Mouse (Mus musculus): ENCODE measurements around the gene Zfp526. TPM values are rescaled to one million over a fixed set of nuclear protein-coding genes. Genes with fewer than 3 reads are reported as not detected.
"Not testable (repeated sequence)": the region's sequence is repeated elsewhere in the genome, so short reads cannot be mapped to it uniquely, and the experiment has no call there.

The Zfp526 gene
- polyA plus RNA-seq, 1 experiment: not detected

GRCm38 (mm10) chr7:25251071-25251791, 30.0 kb downstream of the Zfp526 start:
- TF ChIP-seq POLR2A (IDR thresholded peaks at IDR 0.05; ENCODE audit: insufficient read depth, low read depth, low read length): no peak
- no peak for TF ChIP-seq CTCF (IDR thresholded peaks at IDR 0.05; ENCODE audit: insufficient read depth, low read depth, low read length)
- Histone ChIP-seq H3K4me3 (ENCODE audit: insufficient read depth, low read depth, low read length) (peak overlapping the region; percentile 46), H3K4me1 (ENCODE audit: control insufficient read depth, insufficient read depth, low read length) (peaks cover 29% of the 10 kb centered on the region), H3K27ac (ENCODE audit: insufficient read depth, low read depth, low read length) (peak overlapping the region; percentile 98)
- under 1% methylated on average over 22 of the region's 22 CpGs for WGBS

DNA sequence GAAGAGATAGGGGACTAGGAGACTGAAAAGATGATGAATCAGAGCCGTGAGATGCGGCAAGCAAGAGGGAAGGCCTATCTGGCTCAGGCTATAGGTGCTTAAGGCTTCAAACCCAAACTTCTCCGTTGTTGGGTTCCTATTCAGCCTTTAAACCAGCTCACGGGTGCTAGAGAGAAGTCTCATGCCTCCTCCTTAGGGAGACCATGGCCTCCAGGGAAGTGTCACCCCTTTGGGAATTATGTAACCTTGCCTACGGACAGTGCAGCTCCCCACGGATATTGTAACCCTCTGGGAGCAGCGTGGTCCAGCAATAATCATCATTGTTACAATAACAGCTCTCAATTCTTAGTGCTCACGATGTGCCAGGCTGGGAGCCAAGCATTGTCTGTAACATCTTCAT, 30.6 kb downstream of the Zfp526 start:
- H3K4me3 ChIP-seq (ENCODE audit: insufficient read depth, low read depth, low read length): peak overlapping the region; percentile 46
- no peak for TF ChIP-seq CTCF (IDR thresholded peaks at IDR 0.05; ENCODE audit: insufficient read depth, low read depth, low read length)
- TF ChIP-seq POLR2A (IDR thresholded peaks at IDR 0.05; ENCODE audit: insufficient read depth, low read depth, low read length): no peak
- H3K27ac ChIP-seq (ENCODE audit: insufficient read depth, low read depth, low read length): peak overlapping the region; percentile 98
- 5% methylated on average over 8 of the region's 8 CpGs for WGBS
- peaks cover 23% of the 10 kb centered on the region for H3K4me1 ChIP-seq (ENCODE audit: control insufficient read depth, insufficient read depth, low read length)

DNA sequence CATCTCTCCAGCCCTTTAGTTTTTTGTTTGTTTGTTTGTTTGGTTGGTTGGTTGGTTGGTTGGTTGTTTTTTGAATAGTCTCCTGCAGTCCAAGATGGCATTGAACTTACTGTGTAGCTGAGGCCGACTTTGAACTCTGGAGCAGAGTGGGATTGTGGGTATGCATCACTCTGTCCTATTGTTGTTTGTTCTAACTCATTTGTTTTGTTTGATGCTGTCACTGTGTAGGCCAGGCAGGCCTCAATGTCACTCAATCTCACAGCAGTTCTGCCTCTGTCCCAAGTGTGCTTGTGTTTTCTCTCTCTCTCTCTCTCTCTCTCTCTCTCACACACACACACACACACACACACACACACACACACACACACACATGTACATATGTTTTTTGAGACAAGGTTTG, 40.7 kb downstream of the Zfp526 start:
- H3K4me1 ChIP-seq (ENCODE audit: control insufficient read depth, insufficient read depth, low read length): peaks cover under 1% of the 10 kb centered on the region
- no peak overlapping the region for H3K4me3 ChIP-seq (ENCODE audit: insufficient read depth, low read depth, low read length)
- WGBS: 72% methylated on average over 1 of the region's 1 CpGs
- no peak overlapping the region for H3K27ac ChIP-seq (ENCODE audit: insufficient read depth, low read depth, low read length)
- TF ChIP-seq CTCF (IDR thresholded peaks at IDR 0.05; ENCODE audit: insufficient read depth, low read depth, low read length) (no peak), POLR2A (IDR thresholded peaks at IDR 0.05; ENCODE audit: insufficient read depth, low read depth, low read length) (no peak)

DNA sequence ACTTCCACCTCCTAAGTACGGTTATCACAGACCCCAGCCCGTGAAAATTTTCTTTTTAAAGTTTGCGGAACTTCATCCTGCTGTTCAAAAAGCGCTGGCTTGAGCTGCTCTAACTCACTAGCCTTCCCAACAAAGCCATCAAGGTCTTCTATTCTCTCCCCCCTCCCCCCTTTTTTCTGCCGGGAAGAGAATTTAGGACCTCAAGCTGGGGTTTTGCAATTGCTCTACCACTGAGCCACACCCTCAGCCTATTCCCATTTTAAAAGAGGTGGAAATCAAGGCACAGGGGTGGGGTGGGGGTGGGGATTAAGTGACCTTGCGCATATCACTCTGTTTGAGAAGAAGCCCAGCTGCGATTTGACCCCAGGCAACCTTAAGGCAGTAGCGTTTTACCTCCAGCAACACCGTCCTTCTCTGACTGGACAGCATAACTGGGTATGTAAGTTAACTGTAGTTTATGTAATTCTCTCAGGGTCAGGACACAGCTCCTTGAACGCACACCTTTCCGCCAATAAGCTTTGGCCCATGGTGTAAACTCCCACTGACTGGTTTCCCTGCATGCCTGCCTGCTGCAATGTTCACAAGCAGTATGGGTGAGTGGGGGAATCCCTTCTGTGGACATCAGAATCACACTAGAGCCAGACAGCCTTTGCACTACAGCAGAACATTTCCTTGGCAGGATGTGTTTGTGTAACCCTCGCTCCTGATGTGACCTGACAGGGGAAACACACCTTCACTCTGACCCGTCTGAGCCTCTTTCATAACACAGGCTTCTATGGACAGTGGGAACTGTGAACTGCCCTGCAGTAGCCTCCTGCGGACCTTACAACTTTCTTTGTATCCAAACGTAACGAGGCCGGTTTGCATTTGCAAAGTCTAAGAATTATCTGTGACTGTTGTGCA, 43.0 kb downstream of the Zfp526 start:
- no peak for TF ChIP-seq POLR2A (IDR thresholded peaks at IDR 0.05; ENCODE audit: insufficient read depth, low read depth, low read length)
- no peak for TF ChIP-seq CTCF (IDR thresholded peaks at IDR 0.05; ENCODE audit: insufficient read depth, low read depth, low read length)
- Histone ChIP-seq H3K4me3 (ENCODE audit: insufficient read depth, low read depth, low read length) (no peak overlapping the region), H3K27ac (ENCODE audit: insufficient read depth, low read depth, low read length) (no peak overlapping the region), H3K4me1 (ENCODE audit: control insufficient read depth, insufficient read depth, low read length) (peaks cover 7% of the 10 kb centered on the region)
- WGBS: 58% methylated on average over 17 of the region's 17 CpGs

DNA sequence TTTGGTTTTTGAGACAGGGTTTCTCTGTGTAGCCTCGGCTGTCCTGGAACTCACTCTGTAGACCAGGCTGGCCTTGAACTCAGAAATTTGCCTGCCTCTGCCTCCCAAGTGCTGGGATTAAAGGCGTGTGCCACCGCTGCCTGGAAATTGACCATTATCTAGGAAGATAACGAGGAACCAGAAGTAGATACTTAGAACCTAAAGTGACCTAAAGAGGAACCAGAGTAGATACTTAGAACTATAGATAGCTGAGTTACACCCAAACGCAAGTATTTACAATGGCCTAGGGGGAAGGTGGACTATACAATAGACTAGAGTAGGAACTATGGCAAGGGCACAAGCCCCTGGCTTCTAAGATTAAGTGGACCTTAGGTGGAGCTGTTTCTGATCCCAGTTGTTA, 44.5 kb downstream of the Zfp526 start:
- WGBS: 92% methylated on average over 5 of the region's 5 CpGs
- not testable (repeated sequence) for H3K27ac ChIP-seq (ENCODE audit: insufficient read depth, low read depth, low read length); H3K4me3 ChIP-seq (ENCODE audit: insufficient read depth, low read depth, low read length)
- H3K4me1 ChIP-seq (ENCODE audit: control insufficient read depth, insufficient read depth, low read length): peaks cover 22% of the 10 kb centered on the region

GRCm38 (mm10) chr7:25266180-25266962, 45.1 kb downstream of the Zfp526 start:
- peaks cover 28% of the 10 kb centered on the region for H3K4me1 ChIP-seq (ENCODE audit: control insufficient read depth, insufficient read depth, low read length)
- WGBS: 91% methylated on average over 8 of the region's 8 CpGs
- H3K27ac ChIP-seq (ENCODE audit: insufficient read depth, low read depth, low read length): no peak overlapping the region
- TF ChIP-seq CTCF (IDR thresholded peaks at IDR 0.05; ENCODE audit: insufficient read depth, low read depth, low read length): no peak
- TF ChIP-seq POLR2A (IDR thresholded peaks at IDR 0.05; ENCODE audit: insufficient read depth, low read depth, low read length): no peak
- H3K4me3 ChIP-seq (ENCODE audit: insufficient read depth, low read depth, low read length): no peak overlapping the region

DNA sequence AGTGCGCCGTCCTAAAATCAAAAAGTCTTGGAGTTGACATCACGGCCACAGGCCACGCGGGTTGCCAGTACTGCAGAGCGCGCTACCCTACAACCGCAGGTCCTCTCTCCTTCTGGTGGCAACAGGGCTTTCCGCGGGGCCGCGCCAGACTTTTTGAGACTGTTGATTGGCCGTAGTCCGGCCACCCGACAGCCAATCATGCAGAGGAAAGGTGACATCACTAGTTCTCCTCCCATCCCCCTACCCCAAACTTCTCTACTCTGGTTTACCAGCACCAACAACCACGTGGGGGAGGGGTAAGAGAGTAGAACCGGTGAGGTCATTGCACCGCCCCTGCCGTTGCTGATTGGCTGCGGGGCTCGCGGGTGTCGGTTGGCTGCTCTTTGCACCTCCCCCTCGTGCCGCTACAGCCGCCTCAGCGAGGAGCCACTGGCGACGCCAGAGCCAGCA, 46.1 kb downstream of the Zfp526 start, which contains the start of gene Cic:
TSS of gene Cic (plus strand) at position 404 of the 450 bp plus-strand sequence.
- TF ChIP-seq POLR2A (IDR thresholded peaks at IDR 0.05; ENCODE audit: insufficient read depth, low read depth, low read length) (peak; percentile 45; the same call in 1 of the 2 replicates), CTCF (IDR thresholded peaks at IDR 0.05; ENCODE audit: insufficient read depth, low read depth, low read length) (no peak)
- WGBS: under 1% methylated on average over 29 of the region's 29 CpGs
- peak within 1 kb of the TSS; percentile 76 for H3K4me3 ChIP-seq (ENCODE audit: insufficient read depth, low read depth, low read length)
- H3K27ac ChIP-seq (ENCODE audit: insufficient read depth, low read depth, low read length): peak within 1 kb of the TSS; percentile 97
- H3K4me1 ChIP-seq (ENCODE audit: control insufficient read depth, insufficient read depth, low read length): peaks cover 35% of the 10 kb centered on the region

DNA sequence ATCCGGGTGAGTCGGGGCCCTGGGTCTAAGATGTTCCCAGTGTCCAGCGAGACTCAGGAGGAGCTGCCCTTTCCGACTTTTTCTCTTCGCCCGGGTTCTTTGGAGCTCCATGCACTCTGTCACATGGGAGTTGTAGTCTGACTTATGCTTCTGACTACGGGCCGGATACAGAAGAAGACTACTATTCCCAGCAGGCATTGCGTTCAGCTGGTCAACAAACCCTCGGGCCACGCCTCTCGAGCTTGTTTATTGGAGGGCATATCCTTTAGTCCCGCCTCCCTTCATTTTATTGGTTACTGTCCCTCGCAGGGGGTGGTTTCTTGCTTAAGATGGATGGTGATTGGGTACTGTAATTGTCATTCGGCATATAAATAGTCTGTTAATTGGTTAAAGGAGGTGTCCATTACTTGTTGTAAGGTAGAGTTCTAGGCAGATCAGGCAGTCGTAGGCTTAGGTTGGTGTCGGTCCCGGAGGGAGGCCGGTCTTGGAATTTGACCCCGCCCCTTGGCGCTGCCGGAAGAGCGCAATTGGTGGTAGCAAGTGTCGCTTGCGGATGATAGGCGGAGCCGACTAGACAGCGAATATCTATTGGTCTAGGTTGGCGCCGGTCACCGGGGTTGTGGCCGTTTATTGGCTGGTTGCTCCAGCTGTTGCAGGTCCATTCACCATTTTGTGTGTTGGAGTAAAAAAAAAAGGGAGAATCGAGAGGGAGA, 46.7 kb downstream of the Zfp526 start:
- peak overlapping the region; percentile 76 for H3K4me3 ChIP-seq (ENCODE audit: insufficient read depth, low read depth, low read length)
- TF ChIP-seq POLR2A (IDR thresholded peaks at IDR 0.05; ENCODE audit: insufficient read depth, low read depth, low read length): no peak
- no peak for TF ChIP-seq CTCF (IDR thresholded peaks at IDR 0.05; ENCODE audit: insufficient read depth, low read depth, low read length)
- H3K4me1 ChIP-seq (ENCODE audit: control insufficient read depth, insufficient read depth, low read length): peaks cover 40% of the 10 kb centered on the region
- H3K27ac ChIP-seq (ENCODE audit: insufficient read depth, low read depth, low read length): peak overlapping the region; percentile 97
- under 1% methylated on average over 33 of the region's 33 CpGs for WGBS
